Mouse (Mus musculus) liver, embryonic 12.5 days (tissue): ENCODE results near the gene Nckipsd. TPM values are rescaled to one million over a fixed set of nuclear protein-coding genes. Genes with fewer than 3 reads are reported as not detected.

Experiments used
- ATAC-seq: fragments of 200-750 bp; cut with Nextera tagmentation; 2 replicates; pipeline ENCODE4 v1.8.0; 2017; ENCODE audit warnings: moderate number of reproducible peaks, mild to moderate bottlenecking, moderate library complexity
- H3K27ac ChIP-seq: fragments of 300-500 bp; sonication (generic); 2 replicates; pipeline ENCODE4 v1.5.1; 2016; ENCODE audit warnings: mild to moderate bottlenecking
- H3K27me3 ChIP-seq: fragments of 300-500 bp; sonication (generic); replicated peaks from 2 replicates; pipeline ENCODE4 v1.6.1; 2016; ENCODE audit warnings: mild to moderate bottlenecking, moderate library complexity
- H3K36me3 ChIP-seq: fragments of 300-500 bp; sonication (generic); 2 replicates; pipeline ENCODE4 v1.6.1; 2016; ENCODE audit warnings: mild to moderate bottlenecking, moderate library complexity
- H3K4me1 ChIP-seq: fragments of 300-500 bp; sonication (generic); 2 replicates; pipeline ENCODE4 v1.6.1; 2016
- H3K4me2 ChIP-seq: fragments of 300-500 bp; sonication (generic); 2 replicates; pipeline ENCODE4 v1.6.1; 2016; ENCODE audit warnings: mild to moderate bottlenecking, moderate library complexity
- H3K4me3 ChIP-seq: fragments of 300-500 bp; sonication (generic); 2 replicates; pipeline ENCODE4 v1.5.1; 2016; ENCODE audit warnings: mild to moderate bottlenecking, moderate library complexity
- H3K9ac ChIP-seq: fragments of 300-500 bp; sonication (generic); 2 replicates; pipeline ENCODE4 v1.6.1; 2016; ENCODE audit warnings: mild to moderate bottlenecking, moderate library complexity
- H3K9me3 ChIP-seq: fragments of 300-500 bp; sonication (generic); replicated peaks from 2 replicates; pipeline ENCODE4 v1.6.1; 2016; ENCODE audit warnings: mild to moderate bottlenecking, moderate library complexity
- WGBS: fragments of 180-500 bp; shearing (Covaris S2); methylation state at CpG from one replicate; pipeline ENCODE4 v1.1.7; 2016; ENCODE audit not compliant: insufficient replicate concordance; 5-methylcytosine and 5-hydroxymethylcytosine counted together
- microRNA-seq: library from miRNA; unstranded; fragments of <30 nt; microRNA quantifications from one replicate; pipeline ENCODE4, GENCODE M21; 2017
- polyA plus RNA-seq: library from polyadenylated mRNA; unstranded; fragments of >200 nt; fragmentation: Nextera tagmentation; extraction: Ambion mirVana; gene quantifications from 2 replicates; pipeline ENCODE4 v1.2.1, GENCODE M21; 2016

Gene Nckipsd
- polyA plus RNA-seq, 1 experiment from 2014 or later = 9.1 TPM

- peak overlapping the region; percentile 81 for H3K9ac ChIP-seq
- H3K4me1 ChIP-seq = peaks cover 34% of the 10 kb centered on the region
- H3K27ac ChIP-seq = peak overlapping the region; percentile 80
- H3K4me2 ChIP-seq = peak overlapping the region; percentile 94
- H3K36me3 ChIP-seq = 0 out of 2 replicates have a peak, but pooled peaks cover 5% of the 10 kb centered on the region
- no peaks in the 10 kb centered on the region for H3K9me3 ChIP-seq
- WGBS = 3% methylated on average over 25 of the region's 25 CpGs
- peak; percentile 89 for ATAC-seq
- H3K4me3 ChIP-seq = peak overlapping the region; percentile 69
- H3K27me3 ChIP-seq = peaks cover 17% of the 10 kb centered on the region
Measured at GRCm38 (mm10) chr9:108853635-108854240, 45.6 kb downstream of the Nckipsd start.

- under 1% methylated on average over 28 of the region's 28 CpGs for WGBS
- peak overlapping the region; percentile 94 for H3K4me2 ChIP-seq
Measured at GRCm38 (mm10) chr9:108854241-108854696, 46.1 kb downstream of the Nckipsd start.

GRCm38 (mm10) chr9:108855335-108855734 lies 47.2 kb downstream of the Nckipsd start:
- H3K9ac ChIP-seq = no peak overlapping the region
- peaks cover 10% of the 10 kb centered on the region; the same call in 1 of the 2 replicates for H3K27me3 ChIP-seq
- 0 out of 2 replicates have a peak, but pooled peaks cover 5% of the 10 kb centered on the region for H3K36me3 ChIP-seq
- no peak for ATAC-seq
- no peak overlapping the region for H3K4me3 ChIP-seq
- H3K4me1 ChIP-seq = peaks cover 34% of the 10 kb centered on the region
- H3K9me3 ChIP-seq = no peaks in the 10 kb centered on the region
- no peak overlapping the region for H3K27ac ChIP-seq
- 58% methylated on average over 5 of the region's 5 CpGs for WGBS
- H3K4me2 ChIP-seq = peak overlapping the region; percentile 94

More at GRCm38 (mm10) chr9:108854241-108854696, 46.1 kb downstream of the Nckipsd start:
- Histone ChIP-seq H3K9me3 (no peaks in the 10 kb centered on the region), H3K4me3 (peak overlapping the region; percentile 69), H3K4me1 (peaks cover 34% of the 10 kb centered on the region), H3K9ac (peak overlapping the region; percentile 81), H3K36me3 (0 out of 2 replicates have a peak, but pooled peaks cover 5% of the 10 kb centered on the region), H3K27me3 (peaks cover 13% of the 10 kb centered on the region; the same call in 1 of the 2 replicates), H3K27ac (peak overlapping the region; percentile 80)
- peak; percentile 77 for ATAC-seq

- no peak overlapping the region for H3K4me3 ChIP-seq
- no peak overlapping the region for H3K4me2 ChIP-seq
- H3K27me3 ChIP-seq = peaks cover 8% of the 10 kb centered on the region; the same call in 1 of the 2 replicates
- no peaks in the 10 kb centered on the region for H3K9me3 ChIP-seq
- 0 out of 2 replicates have a peak, but pooled peaks cover 5% of the 10 kb centered on the region for H3K36me3 ChIP-seq
- peak overlapping the region; percentile 42; the same call in 1 of the 2 replicates for H3K27ac ChIP-seq
- peaks cover 18% of the 10 kb centered on the region for H3K4me1 ChIP-seq
- WGBS = 68% methylated on average over 8 of the region's 8 CpGs
- no peak overlapping the region for H3K9ac ChIP-seq
- no peak for ATAC-seq
Measured at GRCm38 (mm10) chr9:108858792-108859527, 50.8 kb downstream of the Nckipsd start.

Small RNA genes within 50 kb of the gene (microRNA-seq; reads per million reads assigned to microRNA genes)
- gene Gm23156 = not detected

Other genes with a start within 250 kb of the Nckipsd start
- 173 and 184 TPM in 2 replicates for gene Impdh2, start 248.1 kb upstream of the Nckipsd start, polyA plus RNA-seq
- 34.8 and 38.9 TPM in 2 replicates for gene Ndufaf3, start 240.9 kb upstream of the Nckipsd start, polyA plus RNA-seq
- gene Dalrd3, start 238.5 kb upstream of the Nckipsd start, polyA plus RNA-seq = 52.7 and 58.9 TPM in 2 replicates
- 28.3 and 29.3 TPM in 2 replicates for gene Wdr6, start 229.6 kb upstream of the Nckipsd start, polyA plus RNA-seq
- 1.1 and 1.4 TPM in 2 replicates for gene P4htm, start 210.7 kb upstream of the Nckipsd start, polyA plus RNA-seq
- 40.4 and 41.3 TPM in 2 replicates for gene Arih2, start 159.0 kb upstream of the Nckipsd start, polyA plus RNA-seq
- 25.2 and 26.7 TPM in 2 replicates for gene Slc25a20, start 146.3 kb upstream of the Nckipsd start, polyA plus RNA-seq
- gene Prkar2a, start 119.1 kb upstream of the Nckipsd start, polyA plus RNA-seq = 15.5 and 17.5 TPM in 2 replicates
- gene Ip6k2, start 24.6 kb upstream of the Nckipsd start, polyA plus RNA-seq = 15.7 and 20.3 TPM in 2 replicates
- 0.13 and 0.15 TPM in 2 replicates for gene Celsr3, start 18.0 kb downstream of the Nckipsd start, polyA plus RNA-seq
- 6.9 and 9.0 TPM in 2 replicates for gene Slc26a6, start 44.9 kb downstream of the Nckipsd start, polyA plus RNA-seq
- gene Tmem89, start 106.3 kb downstream of the Nckipsd start, polyA plus RNA-seq = not detected in 2 replicates
- gene Uqcrc1, start 128.3 kb downstream of the Nckipsd start, polyA plus RNA-seq = 384 and 405 TPM in 2 replicates
- gene Col7a1, start 145.2 kb downstream of the Nckipsd start, polyA plus RNA-seq = 0.31 and 0.68 TPM in 2 replicates
- 0.11 TPM in 1 of 2 replicates, not detected in the other for gene Ucn2, start 177.6 kb downstream of the Nckipsd start, polyA plus RNA-seq
- 3.4 and 4.4 TPM in 2 replicates for gene Pfkfb4, start 183.4 kb downstream of the Nckipsd start, polyA plus RNA-seq
- gene Shisa5, start 230.2 kb downstream of the Nckipsd start, polyA plus RNA-seq = 19.0 and 21.5 TPM in 2 replicates